Mouse (Mus musculus): ENCODE measurements at regions not wholly inside any gene's neighbourhood (a gene's known extent, or its start where the extent isn't known, plus 50 kb on each side); places are given as distances from the start of the nearest gene placed in this dataset.

GRCm38 (mm10) chr5:64605991-64606390 lies 197.2 kb upstream of the Klf3 start:
- DNase-seq (ENCODE audit: low spot score in 2 of 2) = no peak

DNA sequence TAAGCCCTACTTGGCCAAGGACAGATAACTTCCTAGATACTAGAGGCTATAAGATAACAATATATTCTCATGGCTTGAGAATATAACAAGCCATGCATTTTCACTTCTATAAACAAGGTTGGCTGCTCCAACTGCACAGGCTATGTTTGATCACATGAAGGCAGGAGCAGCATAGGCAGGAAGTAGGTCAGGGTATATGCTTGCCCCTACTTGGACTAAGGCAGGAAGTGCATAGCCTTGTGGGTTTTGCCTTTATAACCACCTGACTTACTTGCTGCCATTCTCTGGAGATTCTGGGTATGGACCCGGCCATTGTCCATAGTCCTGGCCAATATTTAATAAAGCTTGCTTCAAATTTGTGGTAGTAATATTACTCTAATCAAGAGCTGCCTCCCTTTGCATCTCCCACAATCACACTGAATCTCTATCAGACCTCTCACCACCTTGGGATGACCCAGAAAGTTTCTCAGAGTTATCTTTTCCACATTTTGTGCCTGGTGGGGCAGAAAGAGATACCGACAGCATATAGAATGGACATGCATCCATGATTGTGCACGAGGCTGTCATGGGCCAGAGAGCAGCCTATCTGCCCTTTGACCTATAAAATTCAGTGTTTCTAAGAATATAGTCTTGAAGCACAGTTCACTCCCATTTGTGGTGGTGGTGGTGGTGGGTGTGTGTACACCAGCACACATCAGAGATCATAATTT lies 193.7 kb upstream of the Klf3 start:
- DNase-seq (ENCODE audit: low spot score in 2 of 2) = no peak

DNA sequence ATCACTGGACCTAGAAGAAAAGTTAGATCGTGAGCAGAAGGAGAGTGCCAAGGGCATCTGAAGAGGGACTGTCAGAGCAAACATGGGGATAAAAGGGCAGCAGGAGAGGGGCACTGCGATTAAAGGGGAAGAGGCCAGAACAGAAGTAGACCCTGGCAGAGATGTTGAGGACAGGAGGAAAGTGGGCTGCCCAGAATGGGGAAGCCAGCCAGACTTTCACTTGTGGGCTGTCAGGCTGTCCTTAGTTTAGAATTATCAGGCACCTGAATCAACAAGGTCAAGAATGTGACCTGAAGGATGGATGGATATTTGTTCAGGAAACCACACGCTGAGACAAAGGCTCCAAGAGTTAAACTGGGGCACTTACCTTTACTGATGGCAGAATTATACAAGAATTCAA lies 193.0 kb upstream of the Klf3 start:
- no peak for DNase-seq (ENCODE audit: low spot score in 2 of 2)

- DNase-seq (ENCODE audit: low spot score in 2 of 2) = peak; percentile 72 to 82
Measured at GRCm38 (mm10) chr5:64610562-64611405, 192.4 kb upstream of the Klf3 start.

DNA sequence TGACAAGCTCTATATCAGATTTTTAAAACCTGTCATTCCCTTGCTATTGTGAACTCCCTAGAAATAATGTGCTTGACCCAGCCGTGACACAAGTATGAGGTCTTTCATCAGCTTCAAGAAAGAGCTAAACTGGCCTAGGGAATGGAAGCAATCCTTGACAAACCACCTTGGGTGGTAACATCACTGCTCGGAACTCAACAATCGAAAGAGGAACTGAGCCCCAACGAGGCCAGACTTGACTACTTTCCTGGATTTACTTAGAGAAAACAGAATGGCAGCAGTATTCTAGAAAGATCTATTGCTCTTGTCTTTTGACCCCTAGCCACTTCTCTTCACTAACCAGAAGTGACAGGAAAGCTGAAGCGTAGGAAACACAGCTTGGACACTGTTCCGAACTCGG lies 191.2 kb upstream of the Klf3 start:
- no peak for DNase-seq (ENCODE audit: low spot score in 2 of 2)

GRCm38 (mm10) chr5:64613696-64614095 lies 189.5 kb upstream of the Klf3 start:
- no peak for DNase-seq (ENCODE audit: low spot score in 2 of 2)

- peak; percentile 28 to 37 for DNase-seq (ENCODE audit: low spot score in 2 of 2)
Measured at GRCm38 (mm10) chr5:64618126-64618525, 185.1 kb upstream of the Klf3 start.

DNA sequence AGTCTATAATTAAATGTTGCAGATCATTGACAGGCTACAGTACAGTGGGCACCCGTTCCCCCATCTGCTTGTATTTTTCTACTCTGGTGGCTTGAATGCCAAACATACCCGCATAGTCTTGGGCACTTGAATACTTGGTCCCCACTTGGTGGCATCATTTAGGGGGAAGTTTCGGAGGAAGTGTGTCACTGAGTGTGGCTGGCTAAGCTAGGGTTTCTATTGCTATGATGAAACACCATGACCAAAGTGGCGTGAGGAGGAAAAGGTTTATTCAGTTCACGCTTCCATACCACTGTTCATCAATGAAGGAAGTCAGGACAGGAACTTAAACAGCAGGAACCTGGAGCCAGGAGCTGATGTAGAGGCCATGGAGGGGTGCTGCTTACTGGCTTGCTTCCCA lies 183.4 kb upstream of the Klf3 start:
- DNase-seq (ENCODE audit: low spot score in 2 of 2) = no peak

DNA sequence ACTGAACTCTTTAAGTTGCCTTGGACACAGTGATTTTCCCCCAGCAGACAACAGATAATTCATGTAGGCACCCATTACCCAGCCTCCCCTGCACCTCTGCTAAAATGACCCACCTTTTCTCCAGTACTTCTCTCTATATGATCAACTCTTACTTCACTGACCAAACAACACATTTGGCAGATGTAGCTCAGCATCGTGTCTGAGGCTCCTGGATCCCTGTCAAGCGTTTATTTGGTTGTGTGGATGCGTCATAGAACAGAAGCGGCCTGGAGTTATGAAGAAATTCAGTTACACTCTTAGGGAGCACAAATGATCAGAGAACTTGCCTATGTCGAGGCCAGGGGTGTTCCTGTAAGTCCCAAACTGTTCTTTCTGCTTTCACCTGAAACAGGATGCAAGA lies 182.5 kb upstream of the Klf3 start:
- no peak for DNase-seq (ENCODE audit: low spot score in 2 of 2)

GRCm38 (mm10) chr5:64621386-64621785 lies 181.8 kb upstream of the Klf3 start:
- no peak for DNase-seq (ENCODE audit: low spot score in 2 of 2)

GRCm38 (mm10) chr5:64623653-64624052 lies 179.5 kb upstream of the Klf3 start:
- no peak for DNase-seq (ENCODE audit: low spot score in 2 of 2)

GRCm38 (mm10) chr5:64624205-64624604 lies 179.0 kb upstream of the Klf3 start:
- DNase-seq (ENCODE audit: low spot score in 2 of 2) = no peak

- DNase-seq (ENCODE audit: low spot score in 2 of 2) = no peak
Measured at GRCm38 (mm10) chr5:64625421-64625820, 177.8 kb upstream of the Klf3 start.

GRCm38 (mm10) chr5:64625841-64626298 lies 177.3 kb upstream of the Klf3 start:
- DNase-seq (ENCODE audit: low spot score in 2 of 2) = no peak

GRCm38 (mm10) chr5:64626351-64626750 lies 176.8 kb upstream of the Klf3 start:
- peak; percentile 37 to 55 for DNase-seq (ENCODE audit: low spot score in 2 of 2)

GRCm38 (mm10) chr5:64630582-64630981 lies 172.6 kb upstream of the Klf3 start:
- no peak for DNase-seq (ENCODE audit: low spot score in 2 of 2)

- no peak for DNase-seq (ENCODE audit: low spot score in 2 of 2)
Measured at GRCm38 (mm10) chr5:64632171-64632570, 171.0 kb upstream of the Klf3 start.

GRCm38 (mm10) chr5:64634008-64634407 lies 169.2 kb upstream of the Klf3 start:
- DNase-seq (ENCODE audit: low spot score in 2 of 2) = peak; percentile 50 to 72

GRCm38 (mm10) chr5:64634721-64635120 lies 168.5 kb upstream of the Klf3 start:
- no peak for DNase-seq (ENCODE audit: low spot score in 2 of 2)

- no peak for DNase-seq (ENCODE audit: low spot score in 2 of 2)
Measured at GRCm38 (mm10) chr5:64636301-64636700, 166.9 kb upstream of the Klf3 start.

DNA sequence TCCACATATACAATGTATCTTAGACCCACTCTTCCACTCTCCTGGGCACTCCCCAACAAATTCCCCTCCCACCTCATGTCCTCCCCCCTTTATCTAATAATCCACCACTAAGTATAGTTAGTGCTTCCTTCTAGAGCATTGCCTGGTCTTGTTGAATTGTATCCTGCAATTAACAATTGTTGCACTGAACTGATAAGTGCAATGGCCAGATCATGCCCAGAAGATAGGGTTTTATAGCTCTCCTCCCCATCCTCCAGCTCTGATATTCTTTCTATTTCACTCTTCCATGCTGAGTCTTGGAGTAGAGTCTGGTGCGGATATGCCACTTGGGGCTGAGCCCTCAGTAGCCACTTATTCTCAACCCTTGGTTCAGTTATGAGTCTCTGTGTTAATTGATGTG lies 159.6 kb upstream of the Klf3 start:
- DNase-seq (ENCODE audit: low spot score in 2 of 2) = no peak

DNA sequence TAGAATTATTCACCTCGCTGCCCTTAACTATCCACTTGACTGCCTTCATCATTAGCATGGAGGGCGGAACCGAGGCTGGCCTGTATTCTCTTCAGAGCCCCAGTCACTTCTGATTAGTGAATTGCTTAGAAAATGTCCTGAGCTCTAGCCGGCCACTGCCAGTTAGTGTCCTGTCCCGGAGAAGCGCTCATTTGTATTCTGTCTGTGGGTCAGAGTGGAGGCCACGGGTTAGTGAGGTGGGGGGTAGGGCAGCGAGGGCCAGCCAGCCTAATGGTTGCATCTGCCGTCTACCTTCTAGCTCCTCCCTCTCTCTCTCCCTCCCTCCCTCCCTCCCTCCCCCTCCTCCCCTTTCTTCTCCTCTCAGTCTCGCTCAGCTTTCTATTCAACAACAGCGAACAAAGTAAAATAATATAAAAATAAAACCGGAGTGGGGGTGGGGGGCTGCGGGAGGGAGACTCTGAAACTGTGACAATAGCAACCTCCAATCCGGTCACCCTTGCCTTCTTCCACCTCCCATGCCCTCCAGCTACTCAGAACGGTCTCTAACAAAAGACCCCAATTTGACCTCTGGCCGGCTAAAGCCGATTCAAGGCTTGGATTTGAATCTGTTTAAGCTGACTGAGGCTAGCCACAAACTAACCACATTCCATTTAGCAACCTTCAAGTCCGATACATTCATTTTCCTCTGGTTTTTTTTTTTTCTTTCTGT lies 155.6 kb upstream of the Klf3 start:
- no peak for DNase-seq (ENCODE audit: low spot score in 2 of 2)

All from heart, adult 9 months (tissue).